Mouse (Mus musculus) limb, embryonic 10.5 days (tissue): ENCODE measurements around the gene Fkbp7. TPM values are rescaled to one million over a fixed set of nuclear protein-coding genes. Genes with fewer than 3 reads are reported as not detected.

Experiments
- DNase-seq: peaks from one replicate; pipeline ENCODE4 v3.0.0-alpha.2; 2017; ENCODE audit warnings: low spot score
- H3K27ac ChIP-seq: fragments of 300-500 bp; sonication (generic); 2 replicates; pipeline ENCODE4 v1.5.1; 2016; ENCODE audit warnings: mild to moderate bottlenecking
- H3K27me3 ChIP-seq: fragments of 300-500 bp; sonication (generic); 2 replicates; pipeline ENCODE4 v1.6.1; 2016; ENCODE audit warnings: low read depth, mild to moderate bottlenecking; ENCODE audit not compliant: poor library complexity, severe bottlenecking
- H3K36me3 ChIP-seq: fragments of 300-500 bp; sonication (generic); 2 replicates; pipeline ENCODE4 v1.6.1; 2016; ENCODE audit warnings: mild to moderate bottlenecking, moderate library complexity
- H3K4me1 ChIP-seq: fragments of 300-500 bp; sonication (generic); 2 replicates; pipeline ENCODE4 v1.6.1; 2016
- H3K4me3 ChIP-seq: fragments of 300-500 bp; sonication (generic); 2 replicates; pipeline ENCODE4 v1.5.1; 2016; ENCODE audit warnings: mild to moderate bottlenecking, moderate library complexity
- H3K9me3 ChIP-seq: fragments of 300-500 bp; sonication (generic); replicated peaks from 2 replicates; pipeline ENCODE4 v1.6.1; 2016; ENCODE audit warnings: mild to moderate bottlenecking
- WGBS: fragments of 180-500 bp; shearing (Covaris S2); methylation state at CpG from one replicate; pipeline ENCODE4 v1.1.7; 2016; 5-methylcytosine and 5-hydroxymethylcytosine counted together
- polyA plus RNA-seq: library from polyadenylated mRNA; unstranded; fragments of >200 nt; fragmentation: Nextera tagmentation; extraction: Ambion mirVana; gene quantifications from 2 replicates; pipeline ENCODE4 v1.2.1, GENCODE M21; 2016

Fkbp7 gene
- polyA plus RNA-seq, 1 experiment from 2014 or later: 31.4 TPM

GRCm38 (mm10) chr2:76618078-76618477, 54.8 kb downstream of the Fkbp7 start:
- WGBS: 61% methylated on average over 1 of the region's 1 CpGs
- no peaks in the 10 kb centered on the region for H3K9me3 ChIP-seq
- H3K4me1 ChIP-seq: peaks cover 4% of the 10 kb centered on the region; the same call in 1 of the 2 replicates

More at GRCm38 (mm10) chr2:76618078-76618477, 54.8 kb downstream of the Fkbp7 start:
- Histone ChIP-seq H3K4me3 (no peak overlapping the region), H3K36me3 (peaks cover 7% of the 10 kb centered on the region), H3K27me3 (no peaks in the 10 kb centered on the region), H3K27ac (no peak overlapping the region)
- DNase-seq: no peak

Other genes starting within 250 kb of the Fkbp7 start
- gene Prkra, start 25.1 kb downstream of the Fkbp7 start, polyA plus RNA-seq: 76.4 and 91.0 TPM in 2 replicates
- 0.65 and 1.0 TPM in 2 replicates for gene Pjvk, start 24.6 kb downstream of the Fkbp7 start, polyA plus RNA-seq
- gene Plekha3, start 2.2 kb upstream of the Fkbp7 start, polyA plus RNA-seq: 12.4 and 12.6 TPM in 2 replicates